Mouse (Mus musculus): ENCODE measurements at regions not wholly inside any gene's neighbourhood (a gene's known extent, or its start where the extent isn't known, plus 50 kb on each side); places are given as distances from the start of the nearest gene placed in this dataset.

- TF ChIP-seq POLR2A (IDR thresholded peaks at IDR 0.05; ENCODE audit: borderline replicate concordance, low read depth, low read length) (no peak), CTCF (IDR thresholded peaks at IDR 0.05; ENCODE audit: low read depth, low read length) (no peak)
- Histone ChIP-seq H3K4me3 (ENCODE audit: insufficient read depth, low read length) (peak overlapping the region; percentile 13; the same call in 1 of the 2 replicates), H3K27ac (ENCODE audit: insufficient read depth, low read depth, low read length) (no peak overlapping the region), H3K4me1 (ENCODE audit: control insufficient read depth, insufficient read depth, low read length) (peaks cover 15% of the 10 kb centered on the region)
These were observed 109.2 kb upstream of the Serp2 start for GRCm38 (mm10) chr14:76665754-76666371.

GRCm38 (mm10) chr14:76664586-76665508, 108.2 kb upstream of the Serp2 start:
- no peak for TF ChIP-seq CTCF (IDR thresholded peaks at IDR 0.05; ENCODE audit: low read depth, low read length)
- TF ChIP-seq POLR2A (IDR thresholded peaks at IDR 0.05; ENCODE audit: borderline replicate concordance, low read depth, low read length), result no peak
- Histone ChIP-seq H3K27ac (ENCODE audit: insufficient read depth, low read depth, low read length) (no peak overlapping the region), H3K4me3 (ENCODE audit: insufficient read depth, low read length) (no peak overlapping the region), H3K4me1 (ENCODE audit: control insufficient read depth, insufficient read depth, low read length) (peaks cover 15% of the 10 kb centered on the region)

- Histone ChIP-seq H3K27ac (ENCODE audit: insufficient read depth, low read depth, low read length) (no peak overlapping the region), H3K4me1 (ENCODE audit: control insufficient read depth, insufficient read depth, low read length) (peaks cover 15% of the 10 kb centered on the region), H3K4me3 (ENCODE audit: insufficient read depth, low read length) (no peak overlapping the region)
- TF ChIP-seq CTCF (IDR thresholded peaks at IDR 0.05; ENCODE audit: low read depth, low read length) (no peak), POLR2A (IDR thresholded peaks at IDR 0.05; ENCODE audit: borderline replicate concordance, low read depth, low read length) (no peak)
These were observed 107.1 kb upstream of the Serp2 start for GRCm38 (mm10) chr14:76663816-76664215.

GRCm38 (mm10) chr14:76662871-76663270, 106.2 kb upstream of the Serp2 start:
- no peak overlapping the region for H3K27ac ChIP-seq (ENCODE audit: insufficient read depth, low read depth, low read length)
- H3K4me3 ChIP-seq (ENCODE audit: insufficient read depth, low read length), result no peak overlapping the region
- H3K4me1 ChIP-seq (ENCODE audit: control insufficient read depth, insufficient read depth, low read length), result peaks cover 23% of the 10 kb centered on the region
- TF ChIP-seq CTCF (IDR thresholded peaks at IDR 0.05; ENCODE audit: low read depth, low read length), result no peak
- no peak for TF ChIP-seq POLR2A (IDR thresholded peaks at IDR 0.05; ENCODE audit: borderline replicate concordance, low read depth, low read length)

- no peak overlapping the region for H3K27ac ChIP-seq (ENCODE audit: insufficient read depth, low read depth, low read length)
- peaks cover 26% of the 10 kb centered on the region for H3K4me1 ChIP-seq (ENCODE audit: control insufficient read depth, insufficient read depth, low read length)
- no peak for TF ChIP-seq CTCF (IDR thresholded peaks at IDR 0.05; ENCODE audit: low read depth, low read length)
- no peak for TF ChIP-seq POLR2A (IDR thresholded peaks at IDR 0.05; ENCODE audit: borderline replicate concordance, low read depth, low read length)
- no peak overlapping the region for H3K4me3 ChIP-seq (ENCODE audit: insufficient read depth, low read length)
These were observed 104.2 kb upstream of the Serp2 start for GRCm38 (mm10) chr14:76660906-76661305.

- Histone ChIP-seq H3K27ac (ENCODE audit: insufficient read depth, low read depth, low read length) (no peak overlapping the region), H3K4me3 (ENCODE audit: insufficient read depth, low read length) (no peak overlapping the region), H3K4me1 (ENCODE audit: control insufficient read depth, insufficient read depth, low read length) (peaks cover 14% of the 10 kb centered on the region)
- TF ChIP-seq CTCF (IDR thresholded peaks at IDR 0.05; ENCODE audit: low read depth, low read length), result no peak
- no peak for TF ChIP-seq POLR2A (IDR thresholded peaks at IDR 0.05; ENCODE audit: borderline replicate concordance, low read depth, low read length)
These were observed 102.3 kb upstream of the Serp2 start for GRCm38 (mm10) chr14:76658952-76659502.

GRCm38 (mm10) chr14:76657784-76658610, 101.3 kb upstream of the Serp2 start:
- H3K4me1 ChIP-seq (ENCODE audit: control insufficient read depth, insufficient read depth, low read length), result peaks cover 14% of the 10 kb centered on the region
- TF ChIP-seq CTCF (IDR thresholded peaks at IDR 0.05; ENCODE audit: low read depth, low read length) (no peak), POLR2A (IDR thresholded peaks at IDR 0.05; ENCODE audit: borderline replicate concordance, low read depth, low read length) (no peak)
- H3K27ac ChIP-seq (ENCODE audit: insufficient read depth, low read depth, low read length), result no peak overlapping the region
- H3K4me3 ChIP-seq (ENCODE audit: insufficient read depth, low read length), result no peak overlapping the region

- Histone ChIP-seq H3K27ac (ENCODE audit: insufficient read depth, low read depth, low read length) (no peak overlapping the region), H3K4me1 (ENCODE audit: control insufficient read depth, insufficient read depth, low read length) (peaks cover 14% of the 10 kb centered on the region), H3K4me3 (ENCODE audit: insufficient read depth, low read length) (no peak overlapping the region)
- TF ChIP-seq POLR2A (IDR thresholded peaks at IDR 0.05; ENCODE audit: borderline replicate concordance, low read depth, low read length) (no peak), CTCF (IDR thresholded peaks at IDR 0.05; ENCODE audit: low read depth, low read length) (no peak)
These were observed 100.7 kb upstream of the Serp2 start for GRCm38 (mm10) chr14:76657375-76657774.

- Histone ChIP-seq H3K27ac (ENCODE audit: insufficient read depth, low read depth, low read length) (no peak overlapping the region), H3K4me3 (ENCODE audit: insufficient read depth, low read length) (no peak overlapping the region), H3K4me1 (ENCODE audit: control insufficient read depth, insufficient read depth, low read length) (peaks cover 3% of the 10 kb centered on the region)
- TF ChIP-seq POLR2A (IDR thresholded peaks at IDR 0.05; ENCODE audit: borderline replicate concordance, low read depth, low read length) (no peak), CTCF (IDR thresholded peaks at IDR 0.05; ENCODE audit: low read depth, low read length) (no peak)
These were observed 95.9 kb upstream of the Serp2 start for GRCm38 (mm10) chr14:76652356-76653126.

Data from bone marrow macrophage, adult 2 months (primary cell).